Mouse (Mus musculus): ENCODE data around the gene Olfr1019. TPM values are rescaled to one million over a fixed set of nuclear protein-coding genes. Genes with fewer than 3 reads are reported as not detected.

Olfr1019 gene
- polyA plus RNA-seq (2012; ENCODE audit: insufficient read depth, insufficient read length, missing spikeins): not detected in 2 replicates

DNA sequence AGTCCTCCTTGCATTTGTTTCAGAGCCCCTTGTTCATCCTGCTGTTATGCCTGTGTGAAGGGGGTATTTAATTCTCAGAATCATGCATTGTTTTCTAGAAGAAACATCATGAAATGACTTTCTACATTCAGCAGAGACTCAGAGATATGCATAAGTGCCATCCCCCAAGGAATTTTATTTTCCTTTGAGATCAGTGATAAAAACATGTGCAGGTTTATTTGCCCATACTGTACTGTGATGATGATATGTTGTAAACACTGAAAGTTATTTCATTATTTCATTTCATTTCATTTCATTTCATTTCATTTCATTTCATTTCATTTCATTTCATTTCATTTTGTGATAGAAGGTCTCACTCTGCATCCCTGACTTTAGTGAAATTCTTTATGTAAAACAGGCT, at the start of gene Olfr1019:
Gene Olfr1019, minus strand, starts transcription at position 101 of the 400 bp plus-strand sequence.
- H3K4me1 ChIP-seq (ENCODE audit: control insufficient read depth, insufficient read depth, low read length): no peaks in the 10 kb centered on the region
- TF ChIP-seq POLR2A (IDR thresholded peaks at IDR 0.05; ENCODE audit: borderline replicate concordance, low read depth, low read length) (no peak), CTCF (IDR thresholded peaks at IDR 0.05; ENCODE audit: low read depth, low read length) (no peak)
- H3K4me3 ChIP-seq (ENCODE audit: insufficient read depth, low read length): no peak within 1 kb of the TSS
- H3K27ac ChIP-seq (ENCODE audit: insufficient read depth, low read depth, low read length): no peak within 1 kb of the TSS

GRCm38 (mm10) chr2:85885340-85885739, 40.1 kb upstream of the Olfr1019 start, which contains the start of gene Olfr1023:
TSS of gene Olfr1023 (plus strand) at chr2:85885640.
- Histone ChIP-seq H3K4me3 (ENCODE audit: insufficient read depth, low read length) (no peak within 1 kb of the TSS), H3K27ac (ENCODE audit: insufficient read depth, low read depth, low read length) (no peak within 1 kb of the TSS), H3K4me1 (ENCODE audit: control insufficient read depth, insufficient read depth, low read length) (no peaks in the 10 kb centered on the region)
- TF ChIP-seq CTCF (IDR thresholded peaks at IDR 0.05; ENCODE audit: low read depth, low read length) (no peak), POLR2A (IDR thresholded peaks at IDR 0.05; ENCODE audit: borderline replicate concordance, low read depth, low read length) (no peak)

DNA sequence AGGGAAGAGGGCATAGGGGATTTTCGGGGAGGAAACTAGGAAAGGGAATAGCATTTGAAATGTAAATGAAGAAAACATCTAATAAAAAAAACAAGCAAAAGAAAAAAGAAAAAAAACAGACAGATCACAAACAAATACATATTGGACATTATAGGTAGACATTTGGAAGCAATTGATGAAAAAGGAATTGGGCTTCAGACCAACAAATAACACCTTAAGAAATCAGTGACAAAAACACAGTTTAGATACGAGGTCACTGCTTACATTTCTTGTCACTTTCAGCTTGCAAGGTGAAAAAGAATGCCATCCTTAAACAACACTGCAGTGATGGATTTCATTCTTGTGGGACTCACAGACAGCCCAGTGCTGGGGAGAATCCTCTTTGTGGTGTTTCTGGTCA, 23.0 kb upstream of the Olfr1019 start, which contains the start of gene Olfr1022:
Gene Olfr1022, plus strand, starts transcription at position 301 of the 400 bp plus-strand sequence.
- no peak for TF ChIP-seq POLR2A (IDR thresholded peaks at IDR 0.05; ENCODE audit: borderline replicate concordance, low read depth, low read length)
- TF ChIP-seq CTCF (IDR thresholded peaks at IDR 0.05; ENCODE audit: low read depth, low read length): no peak
- no peaks in the 10 kb centered on the region for H3K4me1 ChIP-seq (ENCODE audit: control insufficient read depth, insufficient read depth, low read length)
- no peak within 1 kb of the TSS for H3K4me3 ChIP-seq (ENCODE audit: insufficient read depth, low read length)
- H3K27ac ChIP-seq (ENCODE audit: insufficient read depth, low read depth, low read length): no peak within 1 kb of the TSS

GRCm38 (mm10) chr2:85846730-85847129, 1.4 kb upstream of the Olfr1019 start, which contains the start of gene Olfr1020:
TSS of gene Olfr1020 (plus strand) at chr2:85847030.
- Histone ChIP-seq H3K4me1 (ENCODE audit: control insufficient read depth, insufficient read depth, low read length) (no peaks in the 10 kb centered on the region), H3K27ac (ENCODE audit: insufficient read depth, low read depth, low read length) (no peak within 1 kb of the TSS), H3K4me3 (ENCODE audit: insufficient read depth, low read length) (no peak within 1 kb of the TSS)
- TF ChIP-seq POLR2A (IDR thresholded peaks at IDR 0.05; ENCODE audit: borderline replicate concordance, low read depth, low read length): no peak
- TF ChIP-seq CTCF (IDR thresholded peaks at IDR 0.05; ENCODE audit: low read depth, low read length): no peak

DNA sequence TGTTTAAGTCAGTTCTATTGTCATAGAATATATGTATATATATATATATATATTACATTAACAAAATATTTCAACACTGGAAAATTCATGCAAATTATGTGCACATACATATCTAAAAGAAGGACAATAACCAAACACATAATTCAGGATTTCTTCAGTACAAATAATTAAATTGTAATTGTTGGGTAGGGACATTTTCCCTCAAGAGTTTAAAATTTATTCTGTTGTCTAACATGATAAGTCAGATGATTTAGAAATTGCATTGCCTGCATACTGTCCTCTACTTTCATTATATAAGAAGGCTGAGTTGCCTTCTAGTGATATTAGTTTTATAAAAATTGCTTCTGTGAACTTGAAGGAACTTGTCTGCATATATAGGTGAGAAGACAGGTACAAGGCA, 27.1 kb downstream of the Olfr1019 start, which contains the start of gene Olfr1018:
Gene Olfr1018, plus strand, starts transcription at position 301 of the 400 bp plus-strand sequence.
- Histone ChIP-seq H3K4me1 (ENCODE audit: control insufficient read depth, insufficient read depth, low read length) (no peaks in the 10 kb centered on the region), H3K4me3 (ENCODE audit: insufficient read depth, low read length) (no peak within 1 kb of the TSS), H3K27ac (ENCODE audit: insufficient read depth, low read depth, low read length) (no peak within 1 kb of the TSS)
- no peak for TF ChIP-seq CTCF (IDR thresholded peaks at IDR 0.05; ENCODE audit: low read depth, low read length)
- no peak for TF ChIP-seq POLR2A (IDR thresholded peaks at IDR 0.05; ENCODE audit: borderline replicate concordance, low read depth, low read length)

DNA sequence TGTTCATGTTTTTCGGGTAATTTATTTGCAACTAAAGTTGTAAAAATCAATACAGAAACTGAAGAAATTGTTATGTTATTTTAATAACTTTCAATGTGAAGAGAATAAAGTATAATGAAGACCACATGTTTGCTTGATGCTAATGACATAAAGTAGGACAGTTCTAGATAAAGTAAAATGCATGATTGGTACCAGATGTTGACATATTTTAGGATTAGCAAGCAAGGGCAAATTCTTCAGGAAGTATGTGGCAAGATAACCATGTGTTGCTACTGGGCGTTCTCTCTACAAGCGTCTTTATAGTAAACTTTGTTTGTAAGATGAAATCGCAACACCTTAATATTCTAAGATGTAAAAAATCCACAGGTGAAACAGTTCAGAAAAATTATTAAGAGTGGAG, 40.8 kb downstream of the Olfr1019 start:
- Histone ChIP-seq H3K4me1 (ENCODE audit: control insufficient read depth, insufficient read depth, low read length) (no peaks in the 10 kb centered on the region), H3K4me3 (ENCODE audit: insufficient read depth, low read length) (no peak overlapping the region), H3K27ac (ENCODE audit: insufficient read depth, low read depth, low read length) (no peak overlapping the region)
- TF ChIP-seq CTCF (IDR thresholded peaks at IDR 0.05; ENCODE audit: low read depth, low read length) (no peak), POLR2A (IDR thresholded peaks at IDR 0.05; ENCODE audit: borderline replicate concordance, low read depth, low read length) (no peak)

DNA sequence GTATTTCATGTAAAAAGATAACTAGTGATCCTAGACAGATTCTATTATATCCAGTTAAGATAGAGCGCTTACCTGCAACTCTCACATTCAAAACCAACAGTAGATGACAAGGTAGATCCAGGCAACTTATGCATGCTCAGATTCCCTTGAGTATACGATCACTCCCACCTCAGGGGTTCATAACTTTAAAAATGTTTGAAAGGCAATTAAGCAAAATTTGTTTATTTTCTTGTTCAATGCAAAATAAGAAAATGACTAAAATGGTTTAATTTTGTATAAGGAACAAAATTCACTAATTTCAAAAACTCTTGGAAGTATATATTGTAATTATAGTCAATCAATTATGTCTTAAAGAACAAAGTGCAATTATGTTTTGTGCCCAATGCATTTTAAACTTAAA, 42.8 kb downstream of the Olfr1019 start, which contains the start of gene Olfr1016:
Gene Olfr1016, minus strand, starts transcription at position 101 of the 400 bp plus-strand sequence.
- no peak within 1 kb of the TSS for H3K4me3 ChIP-seq (ENCODE audit: insufficient read depth, low read length)
- TF ChIP-seq POLR2A (IDR thresholded peaks at IDR 0.05; ENCODE audit: borderline replicate concordance, low read depth, low read length): no peak
- no peak for TF ChIP-seq CTCF (IDR thresholded peaks at IDR 0.05; ENCODE audit: low read depth, low read length)

GRCm38 (mm10) chr2:85792331-85792730, 53.0 kb downstream of the Olfr1019 start:
- TF ChIP-seq CTCF (IDR thresholded peaks at IDR 0.05; ENCODE audit: low read depth, low read length) (no peak), POLR2A (IDR thresholded peaks at IDR 0.05; ENCODE audit: borderline replicate concordance, low read depth, low read length) (no peak)
- no peaks in the 10 kb centered on the region for H3K4me1 ChIP-seq (ENCODE audit: control insufficient read depth, insufficient read depth, low read length)
- H3K27ac ChIP-seq (ENCODE audit: insufficient read depth, low read depth, low read length): no peak overlapping the region
- no peak overlapping the region for H3K4me3 ChIP-seq (ENCODE audit: insufficient read depth, low read length)

More for the DNA sequence above, 42.8 kb downstream of the Olfr1019 start, which contains the start of gene Olfr1016:
- H3K4me1 ChIP-seq (ENCODE audit: control insufficient read depth, insufficient read depth, low read length): no peaks in the 10 kb centered on the region
- H3K27ac ChIP-seq (ENCODE audit: insufficient read depth, low read depth, low read length): no peak within 1 kb of the TSS

Other genes starting within 250 kb of the Olfr1019 start
- gene Olfr1000, start 233.6 kb downstream of the Olfr1019 start, polyA plus RNA-seq (2012; ENCODE audit: insufficient read depth, insufficient read length, missing spikeins): not detected in 2 replicates
- gene Olfr1002, start 194.8 kb downstream of the Olfr1019 start, polyA plus RNA-seq (2012; ENCODE audit: insufficient read depth, insufficient read length, missing spikeins): not detected in 2 replicates
- gene Olfr154, start 181.0 kb downstream of the Olfr1019 start, polyA plus RNA-seq (2012; ENCODE audit: insufficient read depth, insufficient read length, missing spikeins): not detected in 2 replicates
- gene Olfr1006, start 166.7 kb downstream of the Olfr1019 start, polyA plus RNA-seq (2012; ENCODE audit: insufficient read depth, insufficient read length, missing spikeins): not detected in 2 replicates
- not detected in 2 replicates for gene Olfr1008, start 156.1 kb downstream of the Olfr1019 start, polyA plus RNA-seq (2012; ENCODE audit: insufficient read depth, insufficient read length, missing spikeins)
- gene Olfr1009, start 130.1 kb downstream of the Olfr1019 start, polyA plus RNA-seq (2012; ENCODE audit: insufficient read depth, insufficient read length, missing spikeins): not detected in 2 replicates
- gene Olfr1012, start 82.7 kb downstream of the Olfr1019 start, polyA plus RNA-seq (2012; ENCODE audit: insufficient read depth, insufficient read length, missing spikeins): not detected in 2 replicates
- gene Olfr1013, start 78.4 kb downstream of the Olfr1019 start, polyA plus RNA-seq (2012; ENCODE audit: insufficient read depth, insufficient read length, missing spikeins): not detected in 2 replicates
- gene Olfr1014, start 72.8 kb downstream of the Olfr1019 start, polyA plus RNA-seq (2012; ENCODE audit: insufficient read depth, insufficient read length, missing spikeins): not detected in 2 replicates
- gene Olfr1015, start 63.5 kb downstream of the Olfr1019 start, polyA plus RNA-seq (2012; ENCODE audit: insufficient read depth, insufficient read length, missing spikeins): not detected in 2 replicates
- gene Olfr1016, start 42.9 kb downstream of the Olfr1019 start, polyA plus RNA-seq (2012; ENCODE audit: insufficient read depth, insufficient read length, missing spikeins): not detected in 2 replicates
- not detected in 2 replicates for gene Olfr1018, start 27.0 kb downstream of the Olfr1019 start, polyA plus RNA-seq (2012; ENCODE audit: insufficient read depth, insufficient read length, missing spikeins)
- not detected in 2 replicates for gene Olfr1020, start 1.5 kb upstream of the Olfr1019 start, polyA plus RNA-seq (2012; ENCODE audit: insufficient read depth, insufficient read length, missing spikeins)
- not detected in 2 replicates for gene Olfr1022, start 23.1 kb upstream of the Olfr1019 start, polyA plus RNA-seq (2012; ENCODE audit: insufficient read depth, insufficient read length, missing spikeins)
- gene Olfr1023, start 40.2 kb upstream of the Olfr1019 start, polyA plus RNA-seq (2012; ENCODE audit: insufficient read depth, insufficient read length, missing spikeins): not detected in 2 replicates
- not detected in 2 replicates for gene Olfr1024, start 59.6 kb upstream of the Olfr1019 start, polyA plus RNA-seq (2012; ENCODE audit: insufficient read depth, insufficient read length, missing spikeins)
- gene Olfr1025-ps1, start 69.7 kb upstream of the Olfr1019 start, polyA plus RNA-seq (2012; ENCODE audit: insufficient read depth, insufficient read length, missing spikeins): not detected in 2 replicates
- not detected in 2 replicates for gene Olfr1026, start 76.1 kb upstream of the Olfr1019 start, polyA plus RNA-seq (2012; ENCODE audit: insufficient read depth, insufficient read length, missing spikeins)
- not detected in 2 replicates for gene Olfr1028, start 105.0 kb upstream of the Olfr1019 start, polyA plus RNA-seq (2012; ENCODE audit: insufficient read depth, insufficient read length, missing spikeins)
- gene Olfr1029, start 128.4 kb upstream of the Olfr1019 start, polyA plus RNA-seq (2012; ENCODE audit: insufficient read depth, insufficient read length, missing spikeins): not detected in 2 replicates
- 0.24 TPM in 1 of 2 replicates, not detected in the other for gene Olfr1030, start 133.8 kb upstream of the Olfr1019 start, polyA plus RNA-seq (2012; ENCODE audit: insufficient read depth, insufficient read length, missing spikeins)
- gene Olfr1031, start 144.8 kb upstream of the Olfr1019 start, polyA plus RNA-seq (2012; ENCODE audit: insufficient read depth, insufficient read length, missing spikeins): not detected in 2 replicates
- not detected in 2 replicates for gene Olfr1032, start 160.1 kb upstream of the Olfr1019 start, polyA plus RNA-seq (2012; ENCODE audit: insufficient read depth, insufficient read length, missing spikeins)
- not detected in 2 replicates for gene Olfr1033, start 175.2 kb upstream of the Olfr1019 start, polyA plus RNA-seq (2012; ENCODE audit: insufficient read depth, insufficient read length, missing spikeins)
- gene Olfr1034, start 200.4 kb upstream of the Olfr1019 start, polyA plus RNA-seq (2012; ENCODE audit: insufficient read depth, insufficient read length, missing spikeins): not detected in 2 replicates
- not detected in 2 replicates for gene Olfr1036, start 228.5 kb upstream of the Olfr1019 start, polyA plus RNA-seq (2012; ENCODE audit: insufficient read depth, insufficient read length, missing spikeins)
- not detected in 2 replicates for gene Olfr1037, start 241.9 kb upstream of the Olfr1019 start, polyA plus RNA-seq (2012; ENCODE audit: insufficient read depth, insufficient read length, missing spikeins)

Data from bone marrow macrophage, adult 2 months (primary cell).